Mouse (Mus musculus): ENCODE data around the gene Cd163l1. TPM values are rescaled to one million over a fixed set of nuclear protein-coding genes. Genes with fewer than 3 reads are reported as not detected.

Gene Cd163l1
- polyA plus RNA-seq, 1 experiment: not detected

DNA sequence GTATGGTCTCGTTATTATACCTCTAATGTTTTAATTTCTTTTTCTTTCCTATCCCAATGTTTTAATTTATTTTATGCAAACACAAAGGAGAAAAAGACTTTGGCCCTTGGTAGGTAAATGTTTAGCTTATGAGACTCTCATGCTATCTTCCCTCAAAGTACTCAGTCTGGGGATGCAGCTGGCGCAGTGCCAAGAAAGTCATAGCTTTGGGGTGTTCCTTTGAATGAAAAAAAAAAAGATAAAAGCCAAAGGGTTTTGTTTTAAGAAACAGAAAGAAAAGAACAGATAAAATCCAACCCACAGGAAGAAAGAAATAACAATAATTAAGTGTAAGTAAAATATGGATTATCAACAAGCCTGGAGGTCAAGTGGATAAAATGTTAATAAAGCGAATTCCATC is 9.4 kb upstream of the Cd163l1 start:
- TF ChIP-seq CTCF (IDR thresholded peaks at IDR 0.05; ENCODE audit: borderline replicate concordance, insufficient read depth, low read length) (no peak), POLR2A (IDR thresholded peaks at IDR 0.05; ENCODE audit: low read depth, low read length) (no peak)
- no peak overlapping the region for H3K27ac ChIP-seq (ENCODE audit: insufficient read depth, low read length)
- H3K4me1 ChIP-seq (ENCODE audit: control insufficient read depth, insufficient read depth, low read length): no peaks in the 10 kb centered on the region
- H3K4me3 ChIP-seq (ENCODE audit: insufficient read depth, low read length): no peak overlapping the region

DNA sequence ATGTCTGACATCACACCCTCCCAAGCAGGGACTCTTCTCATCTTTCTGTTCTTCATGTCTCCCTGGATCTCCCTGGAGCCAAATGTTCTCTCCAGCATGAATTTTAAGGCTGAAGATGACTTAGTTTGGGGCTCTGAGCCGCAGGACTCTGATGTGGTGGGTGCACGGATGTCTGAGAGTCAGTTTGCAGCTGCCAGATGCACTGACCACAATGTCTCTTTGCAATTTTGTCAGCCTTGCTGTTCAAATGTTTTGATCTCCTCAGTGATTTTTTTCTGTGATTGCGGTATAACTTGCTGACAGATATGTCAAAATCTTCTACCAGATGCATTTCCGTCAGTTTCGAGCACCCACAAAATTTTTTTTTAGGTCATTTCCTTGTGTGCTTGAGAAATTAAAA is 4.2 kb upstream of the Cd163l1 start:
- H3K4me1 ChIP-seq (ENCODE audit: control insufficient read depth, insufficient read depth, low read length): no peaks in the 10 kb centered on the region
- no peak overlapping the region for H3K4me3 ChIP-seq (ENCODE audit: insufficient read depth, low read length)
- TF ChIP-seq POLR2A (IDR thresholded peaks at IDR 0.05; ENCODE audit: low read depth, low read length): no peak
- no peak for TF ChIP-seq CTCF (IDR thresholded peaks at IDR 0.05; ENCODE audit: borderline replicate concordance, insufficient read depth, low read length)
- H3K27ac ChIP-seq (ENCODE audit: insufficient read depth, low read length): no peak overlapping the region

DNA sequence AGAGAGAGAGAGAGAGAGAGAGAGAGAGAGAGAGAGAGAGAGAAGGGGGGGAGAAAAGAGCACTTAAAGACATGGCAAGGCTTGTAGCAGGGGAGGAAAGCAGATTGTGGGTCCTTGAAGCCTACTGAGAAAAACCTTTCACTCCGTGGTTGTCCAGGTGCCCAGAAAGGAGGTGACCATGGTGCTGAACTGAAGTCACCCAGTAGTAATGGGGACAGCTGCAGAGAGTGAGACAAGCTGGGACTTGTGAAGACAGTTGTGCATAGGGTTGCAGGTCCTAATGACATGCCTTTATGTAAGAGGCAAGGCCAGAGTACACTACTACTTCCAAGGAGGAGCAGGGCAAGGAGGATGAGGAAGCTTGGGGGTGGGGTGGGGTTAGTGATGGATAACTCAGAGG is 1.2 kb downstream of the Cd163l1 start:
- no peaks in the 10 kb centered on the region for H3K4me1 ChIP-seq (ENCODE audit: control insufficient read depth, insufficient read depth, low read length)
- H3K4me3 ChIP-seq (ENCODE audit: insufficient read depth, low read length): no peak overlapping the region
- TF ChIP-seq CTCF (IDR thresholded peaks at IDR 0.05; ENCODE audit: borderline replicate concordance, insufficient read depth, low read length): no peak
- H3K27ac ChIP-seq (ENCODE audit: insufficient read depth, low read length): no peak overlapping the region

DNA sequence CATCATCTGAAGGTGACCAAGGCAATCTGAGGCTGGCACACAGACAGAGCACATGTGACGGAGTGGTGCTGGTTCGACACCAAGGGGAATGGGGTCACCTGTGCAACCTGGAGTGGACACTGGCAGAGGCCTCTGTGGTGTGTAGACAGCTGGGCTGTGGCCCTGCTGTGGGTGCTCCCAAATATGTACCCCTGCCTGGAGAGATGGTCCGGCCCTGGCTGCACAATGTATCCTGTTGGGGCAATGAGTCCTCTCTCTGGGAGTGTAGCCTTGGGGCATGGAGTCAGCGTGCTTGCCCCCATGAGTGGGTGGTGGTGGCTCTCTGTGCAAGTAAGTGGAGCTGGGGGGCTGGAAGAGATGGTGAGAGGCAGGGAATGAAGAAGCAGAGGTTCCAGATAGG is 2.3 kb downstream of the Cd163l1 start:
- H3K4me1 ChIP-seq (ENCODE audit: control insufficient read depth, insufficient read depth, low read length): no peaks in the 10 kb centered on the region
- no peak overlapping the region for H3K27ac ChIP-seq (ENCODE audit: insufficient read depth, low read length)
- no peak overlapping the region for H3K4me3 ChIP-seq (ENCODE audit: insufficient read depth, low read length)
- no peak for TF ChIP-seq POLR2A (IDR thresholded peaks at IDR 0.05; ENCODE audit: low read depth, low read length)
- TF ChIP-seq CTCF (IDR thresholded peaks at IDR 0.05; ENCODE audit: borderline replicate concordance, insufficient read depth, low read length): no peak

DNA sequence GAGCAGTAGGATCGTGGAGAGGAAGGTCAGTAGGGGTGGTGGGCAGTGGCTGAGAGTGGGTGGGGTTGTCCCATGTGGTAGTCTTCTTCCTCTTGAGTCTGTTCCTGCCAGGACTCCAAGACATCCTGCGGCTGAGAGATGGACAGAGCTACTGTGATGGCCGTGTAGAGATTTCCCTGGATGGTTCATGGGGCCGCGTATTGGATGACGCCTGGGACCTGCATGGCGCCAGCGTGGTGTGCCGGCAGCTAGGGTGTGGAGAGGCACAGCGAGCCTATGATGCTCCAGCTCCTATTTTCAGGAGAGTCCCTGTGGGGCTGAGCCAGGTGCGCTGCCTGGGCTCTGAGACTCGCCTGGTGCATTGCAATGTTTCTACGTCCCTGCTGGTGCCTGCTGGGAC is 6.1 kb downstream of the Cd163l1 start:
- Histone ChIP-seq H3K27ac (ENCODE audit: insufficient read depth, low read length) (no peak overlapping the region), H3K4me3 (ENCODE audit: insufficient read depth, low read length) (no peak overlapping the region), H3K4me1 (ENCODE audit: control insufficient read depth, insufficient read depth, low read length) (no peaks in the 10 kb centered on the region)
- TF ChIP-seq POLR2A (IDR thresholded peaks at IDR 0.05; ENCODE audit: low read depth, low read length) (no peak), CTCF (IDR thresholded peaks at IDR 0.05; ENCODE audit: borderline replicate concordance, insufficient read depth, low read length) (no peak)

DNA sequence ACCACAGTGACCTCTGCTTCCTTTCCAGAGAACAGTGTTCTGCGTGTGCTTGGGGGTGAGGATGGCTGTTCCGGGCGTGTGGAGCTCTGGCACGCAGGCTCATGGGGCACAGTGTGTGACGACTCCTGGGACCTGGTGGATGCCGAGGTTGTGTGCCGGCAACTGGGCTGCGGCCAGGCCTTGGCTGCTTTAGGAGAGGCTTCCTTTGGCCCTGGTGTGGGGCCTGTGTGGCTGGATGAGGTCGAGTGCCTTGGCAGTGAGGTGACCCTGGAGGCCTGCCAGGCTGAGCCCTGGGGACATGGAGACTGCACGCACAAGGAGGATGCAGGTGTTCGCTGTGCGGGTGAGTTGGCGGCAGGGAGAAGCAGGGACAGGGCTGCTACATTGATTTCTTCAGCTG is 10.4 kb downstream of the Cd163l1 start:
- no peak overlapping the region for H3K27ac ChIP-seq (ENCODE audit: insufficient read depth, low read length)
- no peak for TF ChIP-seq CTCF (IDR thresholded peaks at IDR 0.05; ENCODE audit: borderline replicate concordance, insufficient read depth, low read length)
- TF ChIP-seq POLR2A (IDR thresholded peaks at IDR 0.05; ENCODE audit: low read depth, low read length): no peak
- no peak overlapping the region for H3K4me3 ChIP-seq (ENCODE audit: insufficient read depth, low read length)
- H3K4me1 ChIP-seq (ENCODE audit: control insufficient read depth, insufficient read depth, low read length): no peaks in the 10 kb centered on the region

DNA sequence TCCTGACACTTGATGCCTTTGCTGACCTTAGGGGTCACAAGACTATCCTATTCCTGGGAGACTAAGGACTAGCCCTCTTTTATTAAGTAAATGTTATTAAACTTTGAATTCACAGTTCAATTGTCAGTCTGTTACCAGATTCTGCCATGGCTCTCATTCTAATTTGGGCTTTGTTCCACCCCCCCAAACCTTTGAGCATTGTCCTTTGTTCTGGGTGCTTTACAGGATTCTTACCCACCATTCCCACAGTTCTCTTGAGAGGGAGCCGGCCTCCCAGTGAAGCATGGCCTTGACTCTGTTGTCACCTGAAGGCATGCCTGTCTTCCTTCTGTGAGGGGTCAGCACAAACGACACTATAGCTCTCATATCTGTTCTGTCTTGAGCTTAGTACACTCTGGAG is 13.0 kb downstream of the Cd163l1 start:
- Histone ChIP-seq H3K27ac (ENCODE audit: insufficient read depth, low read length) (no peak overlapping the region), H3K4me1 (ENCODE audit: control insufficient read depth, insufficient read depth, low read length) (no peaks in the 10 kb centered on the region), H3K4me3 (ENCODE audit: insufficient read depth, low read length) (no peak overlapping the region)
- TF ChIP-seq POLR2A (IDR thresholded peaks at IDR 0.05; ENCODE audit: low read depth, low read length) (no peak), CTCF (IDR thresholded peaks at IDR 0.05; ENCODE audit: borderline replicate concordance, insufficient read depth, low read length) (no peak)

DNA sequence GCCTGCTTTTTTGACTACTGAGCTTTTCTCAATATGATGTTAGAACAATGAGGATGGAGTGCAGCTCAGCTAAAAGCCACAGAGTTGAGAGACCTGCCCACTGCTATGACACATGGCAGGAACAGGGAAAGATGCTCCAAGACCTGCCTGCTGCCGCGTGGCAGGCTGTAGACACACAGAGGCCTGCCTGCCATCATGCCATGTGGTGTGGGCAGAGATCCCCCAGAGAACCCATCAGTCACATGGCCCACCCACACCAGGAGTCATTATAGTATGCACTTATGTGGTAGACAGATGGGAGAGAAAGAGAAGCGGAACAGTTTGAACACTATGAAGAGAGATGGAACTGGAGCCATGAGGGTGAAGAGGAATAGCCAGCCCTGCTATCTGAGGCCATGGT is 15.6 kb downstream of the Cd163l1 start:
- no peaks in the 10 kb centered on the region for H3K4me1 ChIP-seq (ENCODE audit: control insufficient read depth, insufficient read depth, low read length)
- H3K27ac ChIP-seq (ENCODE audit: insufficient read depth, low read length): no peak overlapping the region
- H3K4me3 ChIP-seq (ENCODE audit: insufficient read depth, low read length): no peak overlapping the region
- TF ChIP-seq POLR2A (IDR thresholded peaks at IDR 0.05; ENCODE audit: low read depth, low read length) (no peak), CTCF (IDR thresholded peaks at IDR 0.05; ENCODE audit: borderline replicate concordance, insufficient read depth, low read length) (no peak)

DNA sequence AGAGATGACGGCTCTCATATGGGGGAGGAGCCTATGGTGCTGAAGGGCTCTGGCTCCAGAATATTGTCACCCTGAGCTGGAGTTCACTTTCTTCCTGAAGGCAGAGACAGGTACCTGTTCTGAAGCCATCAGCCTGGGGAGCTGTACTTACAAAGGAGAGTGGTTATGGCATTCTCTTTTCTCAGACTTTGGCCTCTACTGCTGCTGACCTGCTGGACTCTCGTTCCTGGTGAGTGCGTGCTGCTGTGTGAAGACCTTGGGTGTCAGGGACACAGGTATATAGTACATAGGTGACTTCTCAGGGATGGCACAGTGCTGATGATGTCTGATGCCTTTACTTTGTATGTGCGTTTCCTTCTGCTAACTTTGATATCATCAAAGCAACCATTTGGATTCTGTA is 29.1 kb downstream of the Cd163l1 start, which contains the start of gene 5830411N06Rik:
5830411N06Rik (plus strand) TSS at position 69 of the 400 bp plus-strand sequence.
- no peak for TF ChIP-seq CTCF (IDR thresholded peaks at IDR 0.05; ENCODE audit: borderline replicate concordance, insufficient read depth, low read length)
- no peak for TF ChIP-seq POLR2A (IDR thresholded peaks at IDR 0.05; ENCODE audit: low read depth, low read length)
- Histone ChIP-seq H3K27ac (ENCODE audit: insufficient read depth, low read length) (no peak within 1 kb of the TSS), H3K4me3 (ENCODE audit: insufficient read depth, low read length) (no peak within 1 kb of the TSS), H3K4me1 (ENCODE audit: control insufficient read depth, insufficient read depth, low read length) (no peaks in the 10 kb centered on the region)

DNA sequence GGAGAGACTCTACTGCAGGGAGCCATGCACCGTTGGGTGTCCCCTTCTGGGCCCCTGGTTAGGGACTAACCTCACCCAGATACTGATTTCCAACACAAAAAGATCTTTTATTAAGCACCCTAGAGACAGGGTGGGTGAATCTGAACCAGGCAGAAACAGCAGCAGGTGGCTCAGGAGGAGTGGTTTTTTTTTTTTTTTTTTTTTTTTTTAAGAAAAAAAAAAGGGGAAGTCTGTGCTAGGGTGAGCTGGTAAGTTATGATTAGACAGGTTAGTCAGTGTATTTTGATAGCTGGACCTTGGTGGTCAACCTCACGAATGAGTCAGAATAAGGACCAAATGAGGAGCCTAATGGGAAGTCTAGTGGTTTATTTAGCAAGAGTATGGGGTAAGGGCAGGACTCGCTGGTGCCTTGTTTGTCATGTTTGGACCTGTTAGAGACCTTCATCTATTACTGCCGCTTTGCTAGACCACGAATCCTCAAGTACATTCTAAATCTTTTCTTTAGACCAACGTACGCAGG is 35.8 kb downstream of the Cd163l1 start:
- Histone ChIP-seq H3K27ac (ENCODE audit: insufficient read depth, low read length) (no peak overlapping the region), H3K4me1 (ENCODE audit: control insufficient read depth, insufficient read depth, low read length) (no peaks in the 10 kb centered on the region), H3K4me3 (ENCODE audit: insufficient read depth, low read length) (no peak overlapping the region)
- TF ChIP-seq POLR2A (IDR thresholded peaks at IDR 0.05; ENCODE audit: low read depth, low read length): no peak
- no peak for TF ChIP-seq CTCF (IDR thresholded peaks at IDR 0.05; ENCODE audit: borderline replicate concordance, insufficient read depth, low read length)

Other genes starting within 250 kb of the Cd163l1 start
- not detected in 2 replicates for gene 6430531B16Rik, start 239.5 kb upstream of the Cd163l1 start, polyA plus RNA-seq (2011; ENCODE audit: insufficient read length, low read depth, missing spikeins)
- 9.0 and 17.4 TPM in 2 replicates for gene Adam8, start 225.7 kb upstream of the Cd163l1 start, polyA plus RNA-seq (2011; ENCODE audit: insufficient read length, low read depth, missing spikeins)
- gene Zfp511, start 181.9 kb upstream of the Cd163l1 start, polyA plus RNA-seq (2011; ENCODE audit: insufficient read length, low read depth, missing spikeins): 19.8 and 21.0 TPM in 2 replicates
- 29.9 and 38.5 TPM in 2 replicates for gene Tubgcp2, start 181.6 kb upstream of the Cd163l1 start, polyA plus RNA-seq (2011; ENCODE audit: insufficient read length, low read depth, missing spikeins)
- not detected in 2 replicates for gene Msx3, start 169.2 kb upstream of the Cd163l1 start, polyA plus RNA-seq (2011; ENCODE audit: insufficient read length, low read depth, missing spikeins)
- not detected in 2 replicates for gene Caly, start 135.7 kb upstream of the Cd163l1 start, polyA plus RNA-seq (2011; ENCODE audit: insufficient read length, low read depth, missing spikeins)
- gene Prap1, start 124.9 kb upstream of the Cd163l1 start, polyA plus RNA-seq (2011; ENCODE audit: insufficient read length, low read depth, missing spikeins): not detected in 2 replicates
- 15.1 and 29.3 TPM in 2 replicates for gene Fuom, start 115.8 kb upstream of the Cd163l1 start, polyA plus RNA-seq (2011; ENCODE audit: insufficient read length, low read depth, missing spikeins)
- 8.9 and 9.8 TPM in 2 replicates for gene Paox, start 102.5 kb upstream of the Cd163l1 start, polyA plus RNA-seq (2011; ENCODE audit: insufficient read length, low read depth, missing spikeins)
- 85.2 and 95.9 TPM in 2 replicates for gene Echs1, start 101.8 kb upstream of the Cd163l1 start, polyA plus RNA-seq (2011; ENCODE audit: insufficient read length, low read depth, missing spikeins)
- gene Mtg1, start 80.7 kb upstream of the Cd163l1 start, polyA plus RNA-seq (2011; ENCODE audit: insufficient read length, low read depth, missing spikeins): 18.0 and 19.7 TPM in 2 replicates
- 0.16 TPM in 1 of 2 replicates, not detected in the other for gene Sprn, start 63.4 kb upstream of the Cd163l1 start, polyA plus RNA-seq (2011; ENCODE audit: insufficient read length, low read depth, missing spikeins)
- not detected in 2 replicates for gene Olfr522, start 53.5 kb upstream of the Cd163l1 start, polyA plus RNA-seq (2011; ENCODE audit: insufficient read length, low read depth, missing spikeins)
- gene Olfr523, start 45.0 kb upstream of the Cd163l1 start, polyA plus RNA-seq (2011; ENCODE audit: insufficient read length, low read depth, missing spikeins): not detected in 2 replicates
- not detected in 2 replicates for gene Olfr524, start 12.3 kb upstream of the Cd163l1 start, polyA plus RNA-seq (2011; ENCODE audit: insufficient read length, low read depth, missing spikeins)
- not detected in 2 replicates for gene 5830411N06Rik, start 29.0 kb downstream of the Cd163l1 start, polyA plus RNA-seq (2011; ENCODE audit: insufficient read length, low read depth, missing spikeins)
- not detected in 2 replicates for gene Olfr525, start 102.6 kb downstream of the Cd163l1 start, polyA plus RNA-seq (2011; ENCODE audit: insufficient read length, low read depth, missing spikeins)
- not detected in 2 replicates for gene Olfr527, start 115.8 kb downstream of the Cd163l1 start, polyA plus RNA-seq (2011; ENCODE audit: insufficient read length, low read depth, missing spikeins)
- gene Olfr60, start 143.4 kb downstream of the Cd163l1 start, polyA plus RNA-seq (2011; ENCODE audit: insufficient read length, low read depth, missing spikeins): not detected in 2 replicates
- gene Olfr530, start 158.1 kb downstream of the Cd163l1 start, polyA plus RNA-seq (2011; ENCODE audit: insufficient read length, low read depth, missing spikeins): not detected in 2 replicates
- gene Olfr531, start 184.7 kb downstream of the Cd163l1 start, polyA plus RNA-seq (2011; ENCODE audit: insufficient read length, low read depth, missing spikeins): not detected in 2 replicates
- gene Olfr532, start 203.4 kb downstream of the Cd163l1 start, polyA plus RNA-seq (2011; ENCODE audit: insufficient read length, low read depth, missing spikeins): not detected in 2 replicates
- gene Olfr533, start 245.1 kb downstream of the Cd163l1 start, polyA plus RNA-seq (2011; ENCODE audit: insufficient read length, low read depth, missing spikeins): not detected in 2 replicates

Measured in embryonic fibroblast, embryonic 13.5 days (primary cell).